Mouse (Mus musculus) gastrocnemius, postnatal 36 days (tissue): ENCODE data around the gene Pklr. TPM values are rescaled to one million over a fixed set of nuclear protein-coding genes. Genes with fewer than 3 reads are reported as not detected.
A peak's percentile ranks its signal among the peaks of the same experiment; 100 is the strongest.
"Not testable (repeated sequence)": the region's sequence is repeated elsewhere in the genome, so short reads cannot be mapped to it uniquely, and the experiment has no call there.

Experiments used
- DNase-seq, 2 experiments: peaks; one replicate each; pipeline ENCODE4 v3.0.0; 2022
- intact Hi-C: fragments of 180-260 bp; cut with DNase I; formaldehyde crosslinking; loops from one replicate; pipeline ENCODE4 v1.15.1; 2025
- total RNA-seq, 2 experiments: library from RNA; stranded (reverse); gene quantifications; 2 replicates each; pipeline ENCODE4 v1.2.3; 2021

The Pklr gene
- total RNA-seq, 2 experiments from 2014 or later, result not detected

DNA sequence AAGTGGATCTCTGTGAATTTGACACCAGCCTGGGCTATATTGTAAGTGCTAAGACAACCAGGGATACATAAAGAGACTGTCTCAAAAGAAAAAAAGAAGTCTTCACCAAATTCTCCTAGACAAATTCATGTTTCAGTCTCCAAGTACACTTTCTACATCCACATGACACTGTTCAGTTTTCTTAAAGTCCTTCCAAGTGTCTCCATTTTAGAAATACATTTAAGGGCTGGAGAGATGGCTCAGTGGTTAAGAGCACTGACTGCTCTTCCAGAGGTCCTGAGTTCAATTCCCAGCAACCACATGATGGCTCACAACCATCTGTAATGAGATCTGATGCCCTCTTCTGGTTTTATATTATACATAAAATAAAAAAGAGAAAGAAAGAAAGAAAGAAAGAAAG lies 25.3 kb downstream of the Pklr start:
- intact Hi-C loops, DNase-seq: not testable (repeated sequence)

- no peak for DNase-seq
- intact Hi-C loops, result no loop called here
Measured at GRCm38 (mm10) chr3:89161786-89162185, 25.8 kb downstream of the Pklr start.

- intact Hi-C loops, result no loop called here
Measured at GRCm38 (mm10) chr3:89163123-89163522, 27.2 kb downstream of the Pklr start.

DNA sequence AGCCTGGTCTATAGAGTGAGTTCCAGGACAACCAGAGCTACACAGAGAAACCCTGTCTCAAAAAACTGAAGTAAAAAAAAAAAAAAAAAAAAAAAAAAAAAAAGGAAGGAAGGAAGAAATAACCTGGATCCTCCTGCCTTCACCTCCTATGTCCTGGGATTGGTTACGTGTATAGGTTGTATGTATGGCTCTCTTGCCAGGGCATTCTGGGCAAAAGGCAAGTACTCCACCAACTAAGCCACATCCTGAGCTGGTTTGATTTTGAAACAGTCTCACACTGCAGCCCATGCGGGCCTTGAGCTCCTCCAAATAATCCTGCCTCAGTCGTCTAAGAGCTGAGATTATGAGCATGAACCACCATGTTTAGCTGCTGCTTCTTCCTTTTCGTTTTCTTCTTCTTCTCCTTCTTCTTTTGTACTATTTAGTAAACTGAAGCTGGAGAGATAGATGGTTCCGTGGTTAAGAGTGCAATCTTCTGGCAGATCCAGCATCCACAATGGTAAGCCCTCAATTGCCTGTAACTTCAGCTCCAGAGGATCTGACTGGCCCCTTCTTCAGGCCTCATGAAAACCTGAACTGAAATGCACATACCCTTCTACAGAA lies 27.8 kb downstream of the Pklr start:
- intact Hi-C loops, result no loop called here
- DNase-seq, result no peak

More at GRCm38 (mm10) chr3:89163123-89163522, 27.2 kb downstream of the Pklr start:
- no peak for DNase-seq

GRCm38 (mm10) chr3:89164506-89165267 lies 28.7 kb downstream of the Pklr start, which contains the start of gene Clk2:
Gene Clk2, plus strand, starts transcription at chr3:89164795.
- DNase-seq, result peak; percentile 89 to 91
- intact Hi-C loops, result no loop called here

GRCm38 (mm10) chr3:89165268-89165870 lies 29.4 kb downstream of the Pklr start:
- intact Hi-C loops, result no loop called here
- no peak for DNase-seq

DNA sequence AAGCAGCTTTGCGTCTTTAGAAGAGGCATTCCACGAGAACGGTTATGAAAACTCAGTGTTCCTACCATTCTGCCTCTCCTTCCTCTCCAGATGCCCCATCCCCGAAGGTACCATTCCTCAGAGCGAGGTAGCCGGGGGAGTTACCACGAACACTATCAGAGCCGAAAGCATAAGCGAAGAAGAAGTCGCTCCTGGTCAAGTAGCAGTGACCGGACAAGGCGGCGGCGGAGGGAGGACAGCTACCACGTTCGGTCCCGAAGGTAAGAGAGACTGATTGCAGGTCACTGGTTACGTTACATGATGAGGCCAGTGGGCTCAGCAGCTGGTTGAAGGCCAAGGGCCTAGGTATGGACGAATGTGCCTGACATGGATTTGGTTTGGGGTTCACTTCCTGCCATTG lies 31.0 kb downstream of the Pklr start:
- no peak for DNase-seq
- intact Hi-C loops, result no loop called here

DNA sequence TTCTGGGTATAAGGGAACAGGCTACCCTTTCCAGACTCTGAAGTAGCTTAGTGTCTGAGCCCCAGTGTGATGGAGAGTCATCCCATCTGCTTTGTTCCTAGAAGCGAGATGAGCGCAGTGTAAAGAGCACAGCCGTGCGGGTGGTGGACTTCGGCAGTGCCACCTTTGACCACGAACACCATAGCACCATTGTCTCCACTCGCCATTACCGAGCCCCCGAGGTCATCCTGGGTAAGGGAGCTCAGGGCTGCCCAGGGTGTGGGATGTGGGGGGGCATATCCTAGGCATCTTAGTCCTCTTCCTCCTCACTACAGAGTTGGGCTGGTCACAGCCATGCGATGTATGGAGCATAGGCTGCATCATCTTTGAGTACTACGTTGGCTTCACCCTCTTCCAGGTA lies 38.9 kb downstream of the Pklr start:
- intact Hi-C loops, result no loop called here
- no peak for DNase-seq

- intact Hi-C loops, result no loop called here
- no peak for DNase-seq
Measured at GRCm38 (mm10) chr3:89175544-89175943, 39.6 kb downstream of the Pklr start.

DNA sequence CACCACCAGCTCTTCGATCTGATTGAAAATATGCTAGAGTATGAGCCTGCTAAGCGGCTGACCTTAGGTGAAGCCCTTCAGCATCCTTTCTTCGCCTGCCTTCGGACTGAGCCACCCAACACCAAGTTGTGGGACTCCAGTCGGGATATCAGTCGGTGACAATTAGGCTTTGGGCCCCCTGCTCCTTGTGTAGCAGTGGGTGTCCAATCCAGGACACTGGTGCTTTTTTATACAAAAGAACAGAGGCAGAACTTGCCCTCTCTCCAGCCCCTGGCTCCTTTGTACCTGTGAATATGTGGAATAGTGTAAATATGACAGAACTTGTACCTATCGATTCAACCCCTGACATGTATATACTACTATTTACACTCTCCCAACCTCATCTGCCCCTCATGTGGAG lies 40.5 kb downstream of the Pklr start:
- intact Hi-C loops, result no loop called here
- DNase-seq, result no peak

GRCm38 (mm10) chr3:89177242-89178106 lies 41.5 kb downstream of the Pklr start, which contains the start of gene Scamp3:
Gene Scamp3, plus strand, starts transcription at chr3:89177473.
- intact Hi-C loops, result no loop called here

GRCm38 (mm10) chr3:89178107-89178385 lies 42.1 kb downstream of the Pklr start:
- DNase-seq, result no peak
- intact Hi-C loops, result no loop called here

More at GRCm38 (mm10) chr3:89177242-89178106, 41.5 kb downstream of the Pklr start, which contains the start of gene Scamp3:
- peak; percentile 73 to 81 for DNase-seq

DNA sequence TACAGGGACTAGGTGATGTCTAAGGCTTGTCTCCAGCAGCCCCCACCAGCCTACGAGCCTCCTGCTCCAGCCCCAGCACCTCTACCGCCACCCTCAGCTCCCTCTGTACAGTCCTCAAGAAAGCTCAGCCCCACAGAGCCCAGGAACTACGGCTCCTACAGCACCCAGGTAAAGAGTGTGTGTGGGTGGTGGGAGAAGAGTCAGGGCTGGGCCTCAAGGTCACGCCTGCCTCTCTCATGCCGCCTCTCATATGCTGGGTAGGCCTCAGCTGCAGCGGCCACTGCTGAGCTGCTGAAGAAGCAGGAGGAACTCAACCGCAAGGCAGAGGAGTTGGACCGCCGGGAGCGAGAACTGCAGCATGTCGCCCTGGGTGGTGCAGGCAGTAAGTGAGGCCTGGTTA lies 43.1 kb downstream of the Pklr start:
- intact Hi-C loops, result no loop called here
- no peak for DNase-seq

GRCm38 (mm10) chr3:89181749-89182500 lies 46.0 kb downstream of the Pklr start:
- DNase-seq, result no peak
- intact Hi-C loops, result no loop called here

DNA sequence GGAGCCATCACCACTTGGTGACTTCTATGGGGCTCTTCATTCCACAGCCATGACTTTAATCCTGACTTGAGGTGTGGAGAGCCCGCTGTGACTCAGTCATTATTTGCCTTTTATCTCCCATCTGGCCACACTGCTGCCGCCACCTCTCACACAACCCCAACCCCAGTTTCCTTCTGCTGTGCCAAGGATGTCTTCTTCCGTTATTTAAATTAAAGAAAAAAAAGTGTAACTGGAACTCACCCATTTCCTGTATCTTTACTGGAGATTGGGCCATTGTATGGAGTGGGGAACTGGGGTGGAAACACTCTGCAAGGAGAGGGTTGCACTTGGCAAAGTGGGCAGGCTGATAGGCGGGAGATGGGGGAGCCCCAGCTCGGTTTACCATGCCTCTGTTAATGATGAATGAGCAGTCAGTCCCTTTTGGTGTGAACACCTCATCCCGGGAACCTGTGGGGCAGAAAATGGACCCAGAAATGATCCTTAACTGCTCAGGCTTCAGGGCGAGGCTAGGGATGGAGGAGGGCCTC lies 46.7 kb downstream of the Pklr start:
- intact Hi-C loops, result no loop called here
- DNase-seq, result no peak

DNA sequence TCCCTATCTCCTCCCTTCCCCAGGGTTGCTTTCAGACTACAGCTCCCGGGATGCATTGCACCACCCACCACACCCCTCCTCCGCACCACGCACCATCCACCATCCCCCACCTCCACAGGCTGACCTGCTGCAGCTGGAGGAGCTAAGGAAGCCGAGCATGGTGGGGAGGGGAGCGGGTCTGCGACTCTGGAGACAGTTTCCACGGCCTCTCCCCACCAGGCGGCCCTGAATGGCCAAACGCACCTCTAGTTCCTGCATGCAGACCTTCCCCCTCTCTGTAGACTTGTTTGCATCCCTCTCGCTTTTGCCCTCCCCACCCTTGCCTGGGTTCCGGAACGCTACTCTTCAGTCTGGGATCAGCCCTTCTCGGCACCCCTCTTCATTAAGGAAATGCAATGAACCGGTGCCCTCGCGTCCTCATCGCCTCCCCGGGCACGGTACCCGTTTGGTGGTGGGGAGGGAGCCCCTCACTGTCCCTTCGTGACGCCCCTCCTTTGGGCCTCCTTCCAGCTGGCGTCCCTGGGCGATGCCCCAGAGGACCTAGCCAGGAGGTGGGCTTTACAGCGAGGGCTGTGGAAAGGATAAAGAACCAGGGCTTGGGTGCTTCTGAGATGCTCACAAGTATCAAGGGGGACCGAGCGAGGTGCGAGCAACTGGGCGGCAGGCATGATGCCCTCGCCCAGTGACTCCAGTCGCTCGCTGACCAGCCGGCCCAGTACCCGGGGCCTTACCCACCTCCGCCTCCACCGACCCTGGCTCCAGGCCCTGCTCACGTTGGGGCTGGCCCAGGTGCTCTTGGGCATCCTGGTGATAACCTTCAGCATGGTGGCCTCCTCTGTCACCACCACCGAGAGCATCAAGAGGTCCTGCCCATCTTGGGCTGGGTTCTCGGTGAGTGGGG lies 47.4 kb downstream of the Pklr start, which contains the start of gene Fam189b:
Gene Fam189b (plus strand): TSS at position 86 of the 901 bp plus-strand sequence.
- intact Hi-C loops, result no loop called here
- DNase-seq, result peak; percentile 75 to 80

DNA sequence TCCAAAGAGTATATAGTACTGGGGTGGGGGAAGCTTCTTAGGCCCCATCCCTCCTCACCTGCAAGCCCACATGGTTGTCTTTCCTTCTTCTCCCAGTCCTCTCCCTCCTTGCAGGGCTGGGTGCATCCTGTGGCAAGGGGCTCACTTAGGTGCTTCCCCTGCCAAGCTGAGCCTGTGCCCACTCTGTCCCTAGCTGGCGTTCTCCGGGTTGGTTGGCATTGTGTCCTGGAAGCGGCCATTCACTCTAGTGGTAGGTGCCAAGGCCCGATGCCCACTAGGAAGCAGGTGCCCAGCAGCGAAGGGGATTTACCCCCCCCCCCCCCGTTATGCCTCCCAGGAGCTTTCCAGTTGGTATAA lies 48.0 kb downstream of the Pklr start:
- DNase-seq, result no peak
- intact Hi-C loops, result no loop called here

GRCm38 (mm10) chr3:89187197-89187596 lies 51.3 kb downstream of the Pklr start:
- intact Hi-C loops, result no loop called here
- no peak for DNase-seq
